Mouse (Mus musculus): ENCODE data around the gene Utrn.

DNA sequence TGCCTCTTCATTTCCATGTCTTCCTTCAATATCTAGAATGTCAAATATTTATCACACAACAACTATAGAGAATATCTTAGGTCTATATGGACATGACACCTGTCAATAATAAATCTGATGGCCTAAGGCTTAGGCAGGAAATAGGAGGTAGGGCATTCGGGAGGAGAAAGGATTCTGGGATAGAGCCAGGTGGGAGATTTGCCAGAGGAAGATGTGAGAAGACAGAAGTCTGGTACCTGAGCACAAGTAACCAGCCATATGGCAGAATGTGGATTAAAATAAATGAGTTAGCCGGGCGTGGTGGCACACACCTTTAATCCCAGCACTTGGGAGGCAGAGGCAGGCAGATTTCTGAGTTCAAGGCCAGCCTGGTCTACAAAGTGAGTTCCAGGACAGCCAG, 141.3 kb downstream of the Utrn start:
- TF ChIP-seq CTCF (IDR thresholded peaks at IDR 0.05; ENCODE audit: control insufficient read depth, insufficient read depth, low read length) = no peak
- no peak for TF ChIP-seq POLR2A (IDR thresholded peaks at IDR 0.05; ENCODE audit: borderline replicate concordance, control insufficient read depth, low read depth, low read length)
